Mouse (Mus musculus): ENCODE data around the gene Olfr1219.

DNA sequence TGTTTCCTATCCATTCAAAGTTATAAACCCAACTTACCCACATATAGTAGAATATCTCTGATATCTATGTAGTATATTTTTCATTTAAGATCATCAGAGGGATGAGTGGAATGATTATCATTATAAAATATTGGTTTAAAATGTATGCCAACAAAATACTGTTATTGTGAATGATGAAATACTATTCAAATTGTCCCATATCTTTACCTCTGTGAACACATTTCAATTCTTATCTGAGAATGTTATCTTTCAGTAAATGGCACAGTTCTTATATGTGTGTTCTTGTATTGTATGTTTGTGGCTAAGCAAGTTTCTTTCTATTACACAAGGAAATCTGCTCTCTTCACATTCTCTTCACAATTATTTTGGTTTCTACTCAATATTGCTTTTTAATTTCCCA lies 22.3 kb upstream of the Olfr1219 start:
- TF ChIP-seq CTCF (conservative IDR thresholded peaks at IDR 0.05 in 1 of 2, IDR thresholded peaks at IDR 0.05 in 1 of 2; ENCODE audit: low read depth in 2 of 2, low read length in 2 of 2) (no peak), POLR2A (IDR thresholded peaks at IDR 0.05; ENCODE audit: low read depth, low read length) (no peak)

Measured in CH12.LX (cell line).